Mouse (Mus musculus) lung, embryonic 15.5 days (tissue): Measurements from ENCODE around the gene Rab22a. TPM values are rescaled to one million over a fixed set of nuclear protein-coding genes. Genes with fewer than 3 reads are reported as not detected.
"Not testable (repeated sequence)": the region's sequence is repeated elsewhere in the genome, so short reads cannot be mapped to it uniquely, and the experiment has no call there.

Experiments
- ATAC-seq: fragments of 200-750 bp; cut with Nextera tagmentation; 2 replicates; pipeline ENCODE4 v1.8.0; 2017; ENCODE audit warnings: moderate number of reproducible peaks, borderline replicate concordance; ENCODE audit not compliant: low FRiP score, low TSS enrichment; ENCODE audit errors: extremely low read depth
- H3K27ac ChIP-seq: fragments of 300-500 bp; sonication (generic); 2 replicates; pipeline ENCODE4 v1.5.1; 2015; ENCODE audit warnings: moderate library complexity, mild to moderate bottlenecking, inconsistent platforms
- H3K27me3 ChIP-seq: fragments of 300-500 bp; sonication (generic); 2 replicates; pipeline ENCODE4 v1.6.1; 2015; ENCODE audit warnings: inconsistent platforms
- H3K36me3 ChIP-seq: fragments of 300-500 bp; sonication (generic); 2 replicates; pipeline ENCODE4 v1.6.1; 2015; ENCODE audit warnings: inconsistent platforms
- H3K4me1 ChIP-seq: fragments of 300-500 bp; sonication (generic); 2 replicates; pipeline ENCODE4 v1.6.1; 2015; ENCODE audit warnings: inconsistent platforms
- H3K4me2 ChIP-seq: fragments of 300-500 bp; sonication (generic); 2 replicates; pipeline ENCODE4 v1.6.1; 2015; ENCODE audit warnings: inconsistent platforms, mild to moderate bottlenecking, moderate library complexity
- H3K4me3 ChIP-seq: fragments of 300-500 bp; sonication (generic); 2 replicates; pipeline ENCODE4 v1.5.1; 2015; ENCODE audit warnings: mild to moderate bottlenecking, inconsistent platforms
- H3K9ac ChIP-seq: fragments of 300-500 bp; sonication (generic); 2 replicates; pipeline ENCODE4 v1.6.1; 2015; ENCODE audit warnings: inconsistent platforms
- H3K9me3 ChIP-seq: fragments of 300-500 bp; sonication (generic); 2 replicates; pipeline ENCODE4 v1.6.1; 2016; ENCODE audit warnings: inconsistent platforms
- WGBS: fragments of 180-500 bp; shearing (Covaris S2); methylation state at CpG from one replicate; pipeline ENCODE4 v1.1.7; 2015; 5-methylcytosine and 5-hydroxymethylcytosine counted together
- polyA plus RNA-seq: library from polyadenylated mRNA; unstranded; fragments of >200 nt; fragmentation: Nextera tagmentation; extraction: Ambion mirVana; gene quantifications from 2 replicates; pipeline ENCODE4 v1.2.1, GENCODE M21; 2015

Gene Rab22a
- polyA plus RNA-seq = 33.0 and 34.3 TPM in 2 replicates

- Histone ChIP-seq H3K4me1 (peaks cover 22% of the 10 kb centered on the region), H3K9me3 (no peaks in the 10 kb centered on the region), H3K9ac (peak within 1 kb of the TSS; percentile 95), H3K27ac (peak within 1 kb of the TSS; percentile 66), H3K27me3 (no peaks in the 10 kb centered on the region), H3K36me3 (peaks cover 19% of the 10 kb centered on the region; the same call in 1 of the 2 replicates), H3K4me3 (peak within 1 kb of the TSS; percentile 97), H3K4me2 (peak within 1 kb of the TSS; percentile 71)
- WGBS = under 1% methylated on average over 55 of the region's 55 CpGs
- peak; percentile 97 for ATAC-seq
These were observed at the start of gene Rab22a for GRCm38 (mm10) chr2:173659057-173659925. Gene Rab22a (plus strand): TSS chr2:173659760.

GRCm38 (mm10) chr2:173615378-173616081 lies 44.0 kb upstream of the Rab22a start:
- ATAC-seq = peak; percentile 83; the same call in 1 of the 2 replicates
- H3K4me3 ChIP-seq = no peak overlapping the region
- peak overlapping the region; percentile 50 for H3K27ac ChIP-seq
- H3K4me2 ChIP-seq = no peak overlapping the region
- no peak overlapping the region for H3K9ac ChIP-seq
- 52% methylated on average over 11 of the region's 11 CpGs for WGBS
- H3K36me3 ChIP-seq = no peaks in the 10 kb centered on the region; the same call in 1 of the 2 replicates
- H3K4me1 ChIP-seq = peaks cover 14% of the 10 kb centered on the region
- no peaks in the 10 kb centered on the region for H3K9me3 ChIP-seq
- no peaks in the 10 kb centered on the region for H3K27me3 ChIP-seq

GRCm38 (mm10) chr2:173616156-173616555 lies 43.4 kb upstream of the Rab22a start:
- Histone ChIP-seq H3K4me2 (no peak overlapping the region), H3K9me3 (no peaks in the 10 kb centered on the region), H3K4me1 (peaks cover 14% of the 10 kb centered on the region), H3K27ac (peak overlapping the region; percentile 50), H3K27me3 (no peaks in the 10 kb centered on the region), H3K36me3 (no peaks in the 10 kb centered on the region; the same call in 1 of the 2 replicates), H3K9ac (no peak overlapping the region), H3K4me3 (no peak overlapping the region)
- no peak for ATAC-seq
- WGBS = 53% methylated on average over 7 of the region's 7 CpGs

- ATAC-seq = no peak
- no peak overlapping the region for H3K27ac ChIP-seq
- H3K4me1 ChIP-seq = peaks cover 17% of the 10 kb centered on the region
- no peaks in the 10 kb centered on the region for H3K9me3 ChIP-seq
- WGBS = 67% methylated on average over 5 of the region's 5 CpGs
- H3K4me2 ChIP-seq = no peak overlapping the region
- no peaks in the 10 kb centered on the region for H3K27me3 ChIP-seq
- no peaks in the 10 kb centered on the region for H3K36me3 ChIP-seq
- H3K9ac ChIP-seq = no peak overlapping the region
- H3K4me3 ChIP-seq = no peak overlapping the region
These were observed 40.4 kb upstream of the Rab22a start for GRCm38 (mm10) chr2:173619132-173619531.

GRCm38 (mm10) chr2:173620645-173621044 lies 38.9 kb upstream of the Rab22a start:
- Histone ChIP-seq H3K9me3 (no peaks in the 10 kb centered on the region), H3K9ac (no peak overlapping the region), H3K4me1 (peaks cover 11% of the 10 kb centered on the region), H3K4me3 (no peak overlapping the region), H3K4me2 (no peak overlapping the region), H3K36me3 (no peaks in the 10 kb centered on the region), H3K27me3 (no peaks in the 10 kb centered on the region), H3K27ac (no peak overlapping the region)
- ATAC-seq = no peak
- WGBS = 93% methylated on average over 4 of the region's 4 CpGs

GRCm38 (mm10) chr2:173622173-173622601 lies 37.4 kb upstream of the Rab22a start:
- 51% methylated on average over 7 of the region's 7 CpGs for WGBS
- Histone ChIP-seq H3K4me1 (0 out of 2 replicates have a peak, but pooled peaks cover 3% of the 10 kb centered on the region), H3K4me2 (no peak overlapping the region), H3K36me3 (no peaks in the 10 kb centered on the region), H3K9me3 (no peaks in the 10 kb centered on the region), H3K27ac (no peak overlapping the region), H3K9ac (no peak overlapping the region), H3K27me3 (no peaks in the 10 kb centered on the region), H3K4me3 (no peak overlapping the region)
- ATAC-seq = no peak

- no peak overlapping the region for H3K27ac ChIP-seq
- no peak for ATAC-seq
- H3K27me3 ChIP-seq = no peaks in the 10 kb centered on the region
- H3K9ac ChIP-seq = no peak overlapping the region
- H3K36me3 ChIP-seq = no peaks in the 10 kb centered on the region
- H3K4me1 ChIP-seq = 0 out of 2 replicates have a peak, but pooled peaks cover 3% of the 10 kb centered on the region
- H3K4me3 ChIP-seq = no peak overlapping the region
- no peaks in the 10 kb centered on the region for H3K9me3 ChIP-seq
- no peak overlapping the region for H3K4me2 ChIP-seq
- 60% methylated on average over 7 of the region's 7 CpGs for WGBS
These were observed 34.9 kb upstream of the Rab22a start for GRCm38 (mm10) chr2:173624667-173625066.

- Histone ChIP-seq H3K27me3 (no peaks in the 10 kb centered on the region), H3K4me1 (0 out of 2 replicates have a peak, but pooled peaks cover 3% of the 10 kb centered on the region), H3K36me3 (no peaks in the 10 kb centered on the region), H3K4me3 (no peak overlapping the region), H3K9ac (no peak overlapping the region), H3K9me3 (no peaks in the 10 kb centered on the region), H3K4me2 (no peak overlapping the region), H3K27ac (no peak overlapping the region)
- no peak for ATAC-seq
- WGBS = 90% methylated on average over 3 of the region's 3 CpGs
These were observed 33.8 kb upstream of the Rab22a start for GRCm38 (mm10) chr2:173625786-173626185.

GRCm38 (mm10) chr2:173634106-173634505 lies 25.5 kb upstream of the Rab22a start:
- H3K4me3 ChIP-seq, H3K27ac ChIP-seq, H3K4me2 ChIP-seq, ATAC-seq, H3K9me3 ChIP-seq, H3K9ac ChIP-seq, H3K4me1 ChIP-seq, H3K36me3 ChIP-seq, H3K27me3 ChIP-seq: not testable (repeated sequence)
- 93% methylated on average over 15 of the region's 15 CpGs for WGBS

- Histone ChIP-seq H3K9ac (no peak overlapping the region), H3K9me3 (no peaks in the 10 kb centered on the region), H3K27me3 (no peaks in the 10 kb centered on the region), H3K27ac (no peak overlapping the region), H3K4me1 (peaks cover 9% of the 10 kb centered on the region), H3K36me3 (no peaks in the 10 kb centered on the region), H3K4me3 (no peak overlapping the region), H3K4me2 (no peak overlapping the region)
- ATAC-seq = peak; percentile 84; the same call in 1 of the 2 replicates
These were observed 18.2 kb upstream of the Rab22a start for GRCm38 (mm10) chr2:173641370-173641769.

- no peak for ATAC-seq
- Histone ChIP-seq H3K4me3 (no peak overlapping the region), H3K36me3 (no peaks in the 10 kb centered on the region), H3K9ac (no peak overlapping the region), H3K4me2 (no peak overlapping the region), H3K27me3 (no peaks in the 10 kb centered on the region), H3K4me1 (peaks cover 9% of the 10 kb centered on the region), H3K9me3 (no peaks in the 10 kb centered on the region), H3K27ac (no peak overlapping the region)
- 68% methylated on average over 15 of the region's 15 CpGs for WGBS
These were observed 17.1 kb upstream of the Rab22a start for GRCm38 (mm10) chr2:173642262-173642999.
